Comparison of ENCODE assay signal across 10 mouse cellular contexts in genomic region chrX:95012033-95012432, GRCm38 (mm10). TPM values are rescaled to one million over a fixed set of nuclear protein-coding genes. Genes with fewer than 3 reads are reported as not detected.
DNase-seq lines count a peak whose midpoint lies in the region; ATAC-seq and TF ChIP-seq lines count a peak whose summit lies in the region.
"Had no signal": no experiment of that assay in that cellular context is flagged by ENCODE, and none has a peak within 500 bp of the region (broad histone marks: within the 10 kb centered on the region; RNA-seq: fewer than 3 reads in every experiment).

No protein-coding gene starts in this region.

- ATAC-seq in CD4-positive, CD25-positive, alpha-beta regulatory T cell, adult 4 months: no peak
- ATAC-seq in forebrain, embryonic 11.5 days (replicated peaks; ENCODE audit: low FRiP score): no peak

- H3K27ac ChIP-seq in CH12.LX (ENCODE audit: insufficient read depth, low read depth): no peak overlapping the region
- no peak overlapping the region for H3K27ac ChIP-seq in forebrain, embryonic 11.5 days (ENCODE audit: low read depth, low read length)
- H3K27ac ChIP-seq: limb, embryonic 15.5 days had no signal

- no peaks in the 10 kb centered on the region for H3K36me3 ChIP-seq in CH12.LX (replicated peaks in 1 of 2; ENCODE audit: control insufficient read depth in 1 of 2, insufficient read depth in 1 of 2, low read length in 1 of 2)
- no peaks in the 10 kb centered on the region for H3K36me3 ChIP-seq in forebrain, embryonic 11.5 days (ENCODE audit: control insufficient read depth, insufficient read depth, low read length)
- H3K36me3 ChIP-seq: limb, embryonic 15.5 days had no signal

- no peaks in the 10 kb centered on the region for H3K9me3 ChIP-seq in CH12.LX (replicated peaks; ENCODE audit: low read length)
- H3K9me3 ChIP-seq in forebrain, embryonic 11.5 days (ENCODE audit: control insufficient read depth, low read length): no peaks in the 10 kb centered on the region
- H3K9me3 ChIP-seq: limb, embryonic 15.5 days had no signal

- dilution Hi-C loops in CH12.LX (cut with MboI; ENCODE audit: extremely low pct_ligation_motif_present, extremely low pct_unique_long_range_greater_than_20kb, low sequenced_read_pairs): no loop called here

- H3K4me2 ChIP-seq in CH12.LX (ENCODE audit: insufficient read depth, low read depth, poor library complexity, severe bottlenecking): no peak overlapping the region
- no peak overlapping the region for H3K4me2 ChIP-seq in forebrain, embryonic 11.5 days (ENCODE audit: low read depth, low read length, severe bottlenecking)
- H3K4me2 ChIP-seq: limb, embryonic 15.5 days had no signal

- no peak overlapping the region for H3K9ac ChIP-seq in CH12.LX (ENCODE audit: insufficient read depth, low read depth)
- H3K9ac ChIP-seq in forebrain, embryonic 11.5 days (ENCODE audit: low read length): no peak overlapping the region
- H3K9ac ChIP-seq: limb, embryonic 15.5 days had no signal

- no peak for TF ChIP-seq EP300 in CH12.LX (IDR thresholded peaks at IDR 0.05; ENCODE audit: low read length)

- no peak overlapping the region for H3K4me3 ChIP-seq in CH12.LX (replicated peaks in 1 of 3; ENCODE audit: low read depth in 2 of 3, low read length in 2 of 3, poor library complexity in 1 of 3)
- H3K4me3 ChIP-seq in forebrain, embryonic 11.5 days (ENCODE audit: low read depth, low read length): no peak overlapping the region
- H3K4me3 ChIP-seq: limb, embryonic 15.5 days had no signal

- no peaks in the 10 kb centered on the region for H3K27me3 ChIP-seq in CH12.LX (replicated peaks)
- H3K27me3 ChIP-seq in forebrain, embryonic 11.5 days (ENCODE audit: control insufficient read depth, insufficient read depth, low read length): no peaks in the 10 kb centered on the region
- H3K27me3 ChIP-seq: limb, embryonic 15.5 days had no signal

- in situ Hi-C loops in CH12.LX (cut with MboI; ENCODE audit: low pct_ligation_motif_present, low pct_unique_long_range_greater_than_20kb, low sequenced_read_pairs): no loop called here

- peak in 1 of 2 experiments; percentile 85; a peak in 2 of 4 replicates for TF ChIP-seq CTCF in CH12.LX (conservative IDR thresholded peaks at IDR 0.05 in 1 of 2, IDR thresholded peaks at IDR 0.05 in 1 of 2; ENCODE audit: low read depth in 2 of 2, low read length in 2 of 2)

- peak; percentile 87 for TF ChIP-seq RAD21 in CH12.LX (IDR thresholded peaks at IDR 0.05; ENCODE audit: low read depth, low read length)

- TF ChIP-seq POLR2A in CH12.LX (IDR thresholded peaks at IDR 0.05; ENCODE audit: low read depth, low read length): no peak

- 23% methylated on average over 4 of the region's 4 CpGs for WGBS in forebrain, embryonic 11.5 days

- H3K79me2 ChIP-seq in CH12.LX (replicated peaks; ENCODE audit: control insufficient read depth, extremely low read depth, insufficient read depth, poor library complexity, severe bottlenecking): no peaks in the 10 kb centered on the region

- peak; percentile 63 for DNase-seq in CD4-positive, CD25-positive, alpha-beta regulatory T cell, adult 2 months (ENCODE audit: low read depth, low spot score)
- peak; percentile 32 for DNase-seq in kidney, postnatal 14 days
- no peak for DNase-seq in kidney, postnatal 4 days
- peak; percentile 47 for DNase-seq in CH12.LX (ENCODE audit: extremely low read depth)
- peak; percentile 40 for DNase-seq in embryo, embryonic 9.5 days (ENCODE audit: extremely low spot score)
- DNase-seq in urinary bladder, postnatal 10 days (ENCODE audit: low spot score): no peak
- no peak for DNase-seq in forebrain, embryonic 11.5 days (ENCODE audit: low spot score)
- DNase-seq: cerebellum, adult 8-10 months had no signal

- H3K4me1 ChIP-seq in CH12.LX (ENCODE audit: control insufficient read depth in 1 of 2, insufficient read depth in 2 of 2): no peaks in the 10 kb centered on the region
- no peaks in the 10 kb centered on the region for H3K4me1 ChIP-seq in forebrain, embryonic 11.5 days (replicated peaks; ENCODE audit: control insufficient read depth, insufficient read depth, low read length)
- H3K4me1 ChIP-seq: limb, embryonic 15.5 days had no signal

TF ChIP-seq in CH12.LX, 34 proteins besides CTCF, POLR2A, EP300 and RAD21:
- TF ChIP-seq GABPA (IDR thresholded peaks at IDR 0.05; ENCODE audit: insufficient replicate concordance, low read depth, low read length) (no peak), RCOR1 (conservative IDR thresholded peaks at IDR 0.05; ENCODE audit: low read depth, low read length) (no peak), SMC3 (IDR thresholded peaks at IDR 0.05; ENCODE audit: low read depth, low read length) (peak; percentile 89), ZNF384 (IDR thresholded peaks at IDR 0.05; ENCODE audit: low read depth, low read length) (peak; percentile 56), TCF12 (IDR thresholded peaks at IDR 0.05; ENCODE audit: low read depth, low read length) (no peak), JUND (conservative IDR thresholded peaks at IDR 0.05; ENCODE audit: low read depth, low read length) (0 out of 2 replicates have a peak, but pooled peaks have one; percentile 24), ZC3H11A (IDR thresholded peaks at IDR 0.05; ENCODE audit: low read depth, low read length) (peak; percentile 90), USF1 (IDR thresholded peaks at IDR 0.05; ENCODE audit: low read depth, low read length) (no peak)

RNA-seq across cellular contexts. Expression of gene Spin4, which starts 14.4 kb away (rescaled TPM):
- under 1 TPM; 0.14 to 0.52 TPM for polyA plus RNA-seq in CD4-positive, CD25-positive, alpha-beta regulatory T cell, adult 4 months (2017; shearing (Covaris generic))
- total RNA-seq in CH12.LX (2012; rRNA removed) (0.98 and 1.2 TPM in 2 replicates), CH12.LX (2014; rRNA removed) (1.8 and 2.0 TPM in 2 replicates)
- 0.33 and 0.41 TPM in 2 replicates for polyA plus RNA-seq in CH12.LX (2012; ENCODE audit: insufficient read length, low read depth)
- polyA plus RNA-seq in forebrain, embryonic 11.5 days (2014; fragmentation: Nextera tagmentation; extraction: Ambion mirVana): 8.9 and 11.4 TPM in 2 replicates

Comparison
In these comparisons a context has a peak if more than half of its experiments do, and no peak if none do; other contexts are left out.
1. DNase-seq: peak in CD4-positive, CD25-positive, alpha-beta regulatory T cell, adult 2 months (single experiment), kidney, postnatal 14 days (single experiment), CH12.LX (single experiment) and embryo, embryonic 9.5 days (single experiment); none in kidney, postnatal 4 days (0 of 2), urinary bladder, postnatal 10 days (single experiment) and forebrain, embryonic 11.5 days (single experiment).